Mouse (Mus musculus) hindbrain, embryonic 13.5 days (tissue): ENCODE measurements around the gene Kif18b. TPM values are rescaled to one million over a fixed set of nuclear protein-coding genes. Genes with fewer than 3 reads are reported as not detected.
A peak's percentile ranks its signal among the peaks of the same experiment; 100 is the strongest.

ENCODE experiments used
- ATAC-seq: fragments of 200-750 bp; cut with Nextera tagmentation; 2 replicates; pipeline ENCODE4 v1.8.0; 2017; ENCODE audit warnings: moderate TSS enrichment; ENCODE audit not compliant: low FRiP score
- H3K27ac ChIP-seq: fragments of 300-500 bp; sonication (generic); 2 replicates; pipeline ENCODE4 v1.5.1; 2015; ENCODE audit warnings: inconsistent platforms, mild to moderate bottlenecking, moderate library complexity
- H3K27me3 ChIP-seq: fragments of 300-500 bp; sonication (generic); 2 replicates; pipeline ENCODE4 v1.6.1; 2015; ENCODE audit warnings: mild to moderate bottlenecking, inconsistent platforms
- H3K36me3 ChIP-seq: fragments of 300-500 bp; sonication (generic); 2 replicates; pipeline ENCODE4 v1.6.1; 2015; ENCODE audit warnings: mild to moderate bottlenecking, inconsistent platforms
- H3K4me1 ChIP-seq: fragments of 300-500 bp; sonication (generic); replicated peaks from 2 replicates; pipeline ENCODE4 v1.6.1; 2015; ENCODE audit warnings: inconsistent platforms
- H3K4me2 ChIP-seq: fragments of 300-500 bp; sonication (generic); 2 replicates; pipeline ENCODE4 v1.6.1; 2015; ENCODE audit warnings: inconsistent platforms, mild to moderate bottlenecking, moderate library complexity
- H3K4me3 ChIP-seq: fragments of 300-500 bp; sonication (generic); 2 replicates; pipeline ENCODE4 v1.5.1; 2015; ENCODE audit warnings: mild to moderate bottlenecking, inconsistent platforms
- H3K9ac ChIP-seq: fragments of 300-500 bp; sonication (generic); 2 replicates; pipeline ENCODE4 v1.6.1; 2015; ENCODE audit warnings: mild to moderate bottlenecking, inconsistent platforms
- H3K9me3 ChIP-seq: fragments of 300-500 bp; sonication (generic); 2 replicates; pipeline ENCODE4 v1.6.1; 2016; ENCODE audit warnings: inconsistent platforms
- WGBS: fragments of 180-500 bp; shearing (Covaris S2); methylation state at CpG from one replicate; pipeline ENCODE4 v1.1.7; 2015; 5-methylcytosine and 5-hydroxymethylcytosine counted together
- polyA plus RNA-seq: library from polyadenylated mRNA; unstranded; fragments of >200 nt; fragmentation: Nextera tagmentation; extraction: Ambion mirVana; gene quantifications from 2 replicates; pipeline ENCODE4 v1.2.1, GENCODE M21; 2015

Gene Kif18b
- polyA plus RNA-seq, 1 experiment from 2014 or later, result 2.4 TPM

DNA sequence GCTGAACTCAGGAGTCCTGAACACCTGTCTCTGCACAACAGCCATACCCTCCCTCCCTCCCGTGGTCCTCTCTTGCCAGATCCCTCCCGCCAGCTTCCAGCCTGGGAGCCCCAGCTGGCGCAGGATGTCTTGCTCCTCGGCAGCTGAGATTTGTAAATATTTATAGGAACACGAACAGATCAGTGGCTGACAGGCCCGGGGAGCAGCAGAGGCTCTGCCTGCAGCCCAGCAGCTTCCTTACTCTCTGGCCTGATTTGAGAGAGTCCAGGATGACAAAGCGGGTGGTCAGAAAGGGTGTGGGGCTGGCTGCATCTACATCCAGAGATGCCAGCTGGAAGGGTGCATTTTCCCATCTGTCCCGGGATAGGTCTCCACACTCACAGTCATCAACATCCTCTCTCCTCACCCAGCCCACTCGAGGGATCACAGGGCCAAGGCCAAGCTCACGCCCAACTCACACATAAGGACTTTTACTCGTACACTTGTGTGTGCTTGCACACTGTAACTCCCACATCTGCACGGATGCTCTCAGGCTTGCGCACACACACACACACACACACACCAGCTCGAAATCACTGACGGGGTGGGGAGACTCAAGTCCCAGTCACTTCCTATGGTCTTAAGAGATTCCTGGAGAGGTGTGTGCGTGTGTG is 32.2 kb upstream of the Kif18b start:
- Histone ChIP-seq H3K36me3 (no peaks in the 10 kb centered on the region), H3K9me3 (no peaks in the 10 kb centered on the region), H3K27ac (peak overlapping the region; percentile 74), H3K27me3 (peaks cover 22% of the 10 kb centered on the region; the same call in 1 of the 2 replicates), H3K4me2 (no peak overlapping the region), H3K4me1 (peaks cover 46% of the 10 kb centered on the region), H3K9ac (peak overlapping the region; percentile 43; the same call in 1 of the 2 replicates), H3K4me3 (no peak overlapping the region)
- WGBS, result 44% methylated on average over 16 of the region's 16 CpGs
- peak; percentile 19; the same call in 1 of the 2 replicates for ATAC-seq

DNA sequence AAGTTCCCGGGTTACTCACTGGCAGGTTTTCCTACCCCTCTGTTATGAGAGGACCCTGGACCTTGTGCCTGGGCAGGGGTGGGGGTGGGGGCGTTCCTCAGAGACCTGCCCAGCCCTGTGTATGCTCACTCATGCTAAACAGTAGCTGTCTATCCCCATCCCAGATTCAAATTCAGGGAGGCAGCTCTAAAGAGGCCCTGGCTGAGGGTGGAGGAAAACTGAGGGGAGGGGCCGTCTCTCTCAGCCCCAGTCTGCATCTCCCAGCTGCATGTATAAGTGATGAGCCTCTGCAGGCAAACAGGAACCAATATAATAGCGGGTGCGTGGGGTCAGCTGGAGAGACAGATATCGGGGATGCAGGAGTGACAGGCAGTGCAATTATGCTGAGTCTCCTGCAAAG is 28.0 kb upstream of the Kif18b start:
- peak overlapping the region; percentile 6; the same call in 1 of the 2 replicates for H3K27ac ChIP-seq
- no peak overlapping the region for H3K9ac ChIP-seq
- 12% methylated on average over 6 of the region's 6 CpGs for WGBS
- H3K4me2 ChIP-seq, result no peak overlapping the region
- peaks cover 50% of the 10 kb centered on the region for H3K4me1 ChIP-seq
- H3K36me3 ChIP-seq, result no peaks in the 10 kb centered on the region
- peaks cover 54% of the 10 kb centered on the region for H3K27me3 ChIP-seq
- peak; percentile 50; the same call in 1 of the 2 replicates for ATAC-seq
- H3K4me3 ChIP-seq, result no peak overlapping the region
- no peaks in the 10 kb centered on the region for H3K9me3 ChIP-seq

DNA sequence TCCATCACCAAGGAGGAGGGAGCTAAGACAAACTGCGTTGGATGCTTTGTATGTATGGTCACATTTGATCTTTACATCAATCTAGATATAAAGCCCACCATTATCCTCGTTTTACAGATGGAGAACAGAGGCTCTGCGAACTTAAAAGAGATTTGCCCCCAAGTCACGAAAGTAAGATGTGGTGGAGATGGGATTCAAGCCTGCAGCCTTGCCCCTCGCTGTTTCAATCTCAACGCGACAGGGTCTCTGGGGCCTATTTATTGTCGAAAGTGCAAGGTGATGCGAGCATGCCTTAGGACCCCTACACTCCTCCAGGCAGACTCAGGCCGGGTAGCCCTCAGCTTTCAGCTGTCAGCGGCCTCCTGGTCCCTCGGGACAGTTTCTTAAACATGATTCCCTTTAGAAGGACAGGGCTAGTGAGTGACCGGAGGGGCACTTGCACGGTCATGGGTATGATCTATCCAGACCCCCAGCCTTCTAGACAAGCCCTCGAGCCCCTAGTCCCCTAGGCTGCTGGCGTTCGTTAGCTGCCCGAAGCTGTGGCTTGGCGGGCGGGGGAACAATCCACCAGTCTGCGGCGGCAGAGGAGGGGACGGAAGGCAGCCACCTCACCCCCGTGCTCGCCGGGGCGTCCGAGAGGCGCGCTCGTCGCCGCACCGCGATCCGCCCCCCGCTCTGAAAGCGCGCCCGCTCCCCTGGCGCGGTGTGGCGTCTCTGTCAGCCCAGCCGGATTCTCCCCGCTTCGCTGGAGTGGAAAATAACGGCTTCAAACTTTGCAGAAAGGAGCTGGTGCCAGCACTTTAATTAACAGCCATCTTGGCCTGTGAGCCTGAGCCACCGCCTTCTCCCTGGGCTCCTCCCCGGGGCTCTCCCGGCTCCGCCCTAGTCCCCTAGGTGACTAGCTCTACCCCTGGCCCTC is 23.4 kb upstream of the Kif18b start:
- Histone ChIP-seq H3K27ac (peak overlapping the region; percentile 1; the same call in 1 of the 2 replicates), H3K9ac (peak overlapping the region; percentile 68)

DNA sequence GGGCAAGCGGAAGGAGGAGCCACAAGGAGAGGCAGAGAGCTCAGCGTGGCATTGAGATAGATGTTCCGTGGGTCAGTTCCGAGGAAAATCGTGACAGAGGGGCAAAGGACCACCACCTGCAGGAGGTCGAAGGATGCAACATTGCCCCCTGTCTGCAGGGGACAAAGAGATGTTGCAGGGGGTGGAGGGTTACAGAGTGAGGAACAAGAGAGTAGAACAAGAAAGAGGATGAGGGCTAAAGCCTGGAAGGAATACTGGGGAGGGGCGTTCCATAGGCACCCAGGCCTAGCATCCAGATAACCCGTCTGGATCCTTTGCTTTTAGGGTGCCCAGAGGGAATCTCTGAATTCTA is 22.0 kb upstream of the Kif18b start:
- no peaks in the 10 kb centered on the region for H3K9me3 ChIP-seq
- H3K27me3 ChIP-seq, result peaks cover 98% of the 10 kb centered on the region
- ATAC-seq, result no peak
- peak overlapping the region; percentile 61 for H3K4me2 ChIP-seq
- peak overlapping the region; percentile 64; the same call in 1 of the 2 replicates for H3K9ac ChIP-seq
- H3K27ac ChIP-seq, result no peak overlapping the region
- no peaks in the 10 kb centered on the region for H3K36me3 ChIP-seq
- peaks cover 47% of the 10 kb centered on the region for H3K4me1 ChIP-seq
- WGBS, result 7% methylated on average over 8 of the region's 8 CpGs
- peak overlapping the region; percentile 44 for H3K4me3 ChIP-seq

More for the DNA sequence above, 23.4 kb upstream of the Kif18b start:
- H3K9me3 ChIP-seq, result no peaks in the 10 kb centered on the region
- peak overlapping the region; percentile 37 for H3K4me3 ChIP-seq
- peak overlapping the region; percentile 65 for H3K4me2 ChIP-seq
- H3K4me1 ChIP-seq, result peaks cover 57% of the 10 kb centered on the region
- H3K27me3 ChIP-seq, result peaks cover 88% of the 10 kb centered on the region
- ATAC-seq, result no peak
- under 1% methylated on average over 51 of the region's 51 CpGs for WGBS
- H3K36me3 ChIP-seq, result no peaks in the 10 kb centered on the region

DNA sequence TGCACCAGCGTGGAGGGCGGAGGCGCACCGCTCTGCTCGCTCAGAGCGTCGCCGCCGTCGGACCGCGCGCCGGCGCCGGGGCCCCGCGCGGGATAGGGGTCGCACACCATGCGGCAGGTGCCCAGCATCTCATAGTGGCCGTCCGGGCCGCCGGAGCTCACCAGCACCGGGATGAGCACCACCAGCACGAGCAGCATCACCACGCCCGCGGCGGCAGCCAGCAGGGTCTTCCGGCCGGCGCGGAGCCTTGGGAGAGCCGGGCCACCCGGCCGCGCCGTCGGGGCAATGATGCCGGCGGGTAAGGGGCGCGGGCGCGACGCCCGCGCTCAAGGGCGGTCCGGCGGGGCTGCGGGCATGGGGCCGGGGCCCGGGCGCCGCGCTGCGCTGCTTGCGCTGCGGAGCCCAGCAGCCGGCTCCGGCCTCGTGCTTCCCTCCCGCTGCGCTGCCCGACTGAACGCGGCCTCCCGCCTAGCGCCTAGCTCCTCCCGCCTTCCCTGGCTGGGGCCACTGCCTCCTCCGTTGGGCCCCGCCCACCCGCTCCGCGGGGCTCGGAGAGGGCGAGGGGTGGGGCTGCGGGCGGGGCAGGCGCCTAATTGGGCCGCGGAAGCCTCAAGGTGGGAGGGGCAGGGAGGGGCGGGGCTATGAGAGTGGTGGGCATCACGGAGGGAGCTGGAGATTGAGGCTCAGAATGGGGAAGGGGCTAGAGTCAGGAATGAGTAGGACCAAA is 21.5 kb upstream of the Kif18b start, which contains the start of gene C1ql1:
Gene C1ql1 (minus strand): TSS at position 424 of the 727 bp plus-strand sequence.
- Histone ChIP-seq H3K36me3 (no peaks in the 10 kb centered on the region), H3K27ac (no peak within 1 kb of the TSS), H3K9me3 (no peaks in the 10 kb centered on the region), H3K27me3 (peaks cover 93% of the 10 kb centered on the region), H3K9ac (peak within 1 kb of the TSS; percentile 64), H3K4me3 (peak within 1 kb of the TSS; percentile 44), H3K4me1 (peaks cover 49% of the 10 kb centered on the region), H3K4me2 (peak within 1 kb of the TSS; percentile 61)
- WGBS, result under 1% methylated on average over 81 of the region's 87 CpGs
- peak; percentile 40 for ATAC-seq

DNA sequence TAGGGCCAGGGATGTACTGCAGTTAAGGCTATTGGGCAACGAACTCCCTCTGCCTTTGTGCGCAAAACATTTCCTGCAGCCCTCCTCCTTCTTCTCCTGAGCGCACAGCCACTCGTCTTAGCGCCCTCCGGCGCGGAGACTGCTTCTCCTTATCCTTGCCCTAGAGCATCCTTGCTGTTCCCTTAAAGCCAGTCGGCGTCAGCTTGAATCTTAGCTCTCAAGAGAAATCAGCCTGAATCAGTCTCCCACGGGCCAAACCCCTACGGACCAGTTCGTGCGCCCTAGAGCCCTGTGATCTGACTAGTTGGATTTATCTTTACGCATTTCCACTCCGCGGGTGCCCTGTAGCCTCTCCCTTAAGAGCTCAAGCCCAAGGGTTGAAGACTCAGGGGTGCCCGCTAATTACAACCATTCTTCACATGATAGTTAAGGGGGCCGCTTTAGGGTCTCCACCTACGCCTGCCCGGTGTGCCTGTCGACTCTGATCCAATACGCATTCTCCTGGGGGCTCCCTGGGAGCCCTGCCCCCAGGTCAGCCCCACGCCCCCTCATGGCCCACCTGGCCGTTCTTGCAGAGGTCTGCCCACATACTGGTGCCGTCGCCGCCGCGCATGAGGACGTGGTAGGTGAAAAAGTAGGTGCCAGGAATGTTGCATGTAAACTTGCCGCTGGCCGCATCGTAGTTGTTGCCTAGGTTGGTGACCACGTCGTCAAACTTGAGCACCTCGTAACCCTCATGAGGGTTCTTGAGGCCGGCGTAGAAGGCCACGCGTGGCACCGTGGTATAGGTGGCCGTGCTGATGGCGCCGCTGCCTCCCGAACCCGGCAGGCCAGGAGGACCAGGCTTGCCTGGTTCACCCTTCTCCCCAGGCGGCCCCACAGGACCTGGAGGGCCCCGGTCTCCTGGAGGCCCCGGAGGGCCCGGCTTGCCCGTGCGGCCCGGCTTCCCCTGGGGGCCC is 20.7 kb upstream of the Kif18b start:
- WGBS, result 1% methylated on average over 54 of the region's 54 CpGs
- H3K9ac ChIP-seq, result peak overlapping the region; percentile 64
- no peak for ATAC-seq
- H3K36me3 ChIP-seq, result no peaks in the 10 kb centered on the region
- H3K4me2 ChIP-seq, result peak overlapping the region; percentile 61
- peaks cover 56% of the 10 kb centered on the region for H3K4me1 ChIP-seq
- H3K27ac ChIP-seq, result no peak overlapping the region
- no peaks in the 10 kb centered on the region for H3K9me3 ChIP-seq
- H3K27me3 ChIP-seq, result peaks cover 92% of the 10 kb centered on the region
- H3K4me3 ChIP-seq, result peak overlapping the region; percentile 44

DNA sequence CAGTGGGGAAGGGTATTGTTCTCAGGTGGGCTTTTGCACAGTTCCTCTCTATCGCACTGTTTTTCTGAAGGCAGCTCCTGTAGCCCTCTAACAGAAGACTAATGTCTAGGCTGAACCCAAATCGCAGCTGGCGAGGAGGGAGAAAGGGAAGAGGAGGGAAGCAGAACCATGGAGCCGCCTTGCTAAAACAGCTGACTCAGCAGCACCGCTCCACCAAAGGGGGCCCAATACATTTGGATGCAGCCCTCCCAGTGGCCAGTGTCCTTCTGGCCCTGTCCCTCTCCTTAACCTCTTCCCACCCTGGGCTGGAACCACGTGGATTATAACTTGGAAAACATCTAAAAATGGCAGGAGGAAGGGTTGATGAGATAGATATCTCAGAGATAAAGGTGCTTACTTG is 16.3 kb upstream of the Kif18b start:
- ATAC-seq, result no peak
- 53% methylated on average over 6 of the region's 6 CpGs for WGBS

DNA sequence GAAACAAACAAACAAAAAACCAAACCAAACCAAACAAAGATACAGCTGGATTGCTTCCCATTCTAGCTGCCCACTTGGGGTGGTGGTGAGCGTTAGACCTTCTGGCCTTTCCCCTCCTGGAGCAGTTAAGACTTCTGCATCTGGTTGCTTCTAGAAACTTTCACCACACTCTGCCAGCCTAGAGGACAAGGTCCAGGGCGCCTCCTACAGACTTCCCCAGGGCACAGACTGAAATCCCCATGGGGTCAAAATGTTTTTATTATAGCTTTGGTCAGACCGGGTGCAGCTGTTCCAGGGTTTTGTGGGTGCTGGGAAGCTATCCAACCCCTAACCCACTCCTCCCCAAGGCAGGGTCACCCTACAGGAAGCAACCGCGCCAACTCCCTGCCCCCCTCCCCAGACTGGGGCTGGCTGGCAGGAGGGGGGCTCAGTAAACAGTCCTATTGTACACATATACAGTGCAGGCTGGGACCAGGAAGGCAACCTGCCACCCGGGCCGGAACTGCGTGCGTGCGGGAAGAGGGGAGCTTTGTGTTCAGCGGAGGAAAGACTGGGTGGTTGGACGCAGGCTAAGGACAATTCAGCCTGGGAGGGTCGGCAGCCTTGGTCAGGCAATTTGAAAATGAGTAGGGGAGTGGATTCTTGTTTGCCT is 14.2 kb upstream of the Kif18b start:
- Histone ChIP-seq H3K4me3 (no peak overlapping the region), H3K9me3 (no peaks in the 10 kb centered on the region), H3K4me2 (peak overlapping the region; percentile 10; the same call in 1 of the 2 replicates), H3K36me3 (no peaks in the 10 kb centered on the region), H3K4me1 (peaks cover 50% of the 10 kb centered on the region), H3K9ac (no peak overlapping the region), H3K27me3 (peaks cover 69% of the 10 kb centered on the region), H3K27ac (no peak overlapping the region; the same call in 1 of the 2 replicates)
- WGBS, result 38% methylated on average over 13 of the region's 13 CpGs
- no peak for ATAC-seq

More for the DNA sequence above, 16.3 kb upstream of the Kif18b start:
- no peak overlapping the region for H3K27ac ChIP-seq
- peak overlapping the region; percentile 24; the same call in 1 of the 2 replicates for H3K9ac ChIP-seq
- H3K4me1 ChIP-seq, result peaks cover 64% of the 10 kb centered on the region
- no peaks in the 10 kb centered on the region for H3K36me3 ChIP-seq
- no peaks in the 10 kb centered on the region for H3K9me3 ChIP-seq
- no peak overlapping the region for H3K4me3 ChIP-seq
- H3K4me2 ChIP-seq, result no peak overlapping the region
- H3K27me3 ChIP-seq, result peaks cover 79% of the 10 kb centered on the region

DNA sequence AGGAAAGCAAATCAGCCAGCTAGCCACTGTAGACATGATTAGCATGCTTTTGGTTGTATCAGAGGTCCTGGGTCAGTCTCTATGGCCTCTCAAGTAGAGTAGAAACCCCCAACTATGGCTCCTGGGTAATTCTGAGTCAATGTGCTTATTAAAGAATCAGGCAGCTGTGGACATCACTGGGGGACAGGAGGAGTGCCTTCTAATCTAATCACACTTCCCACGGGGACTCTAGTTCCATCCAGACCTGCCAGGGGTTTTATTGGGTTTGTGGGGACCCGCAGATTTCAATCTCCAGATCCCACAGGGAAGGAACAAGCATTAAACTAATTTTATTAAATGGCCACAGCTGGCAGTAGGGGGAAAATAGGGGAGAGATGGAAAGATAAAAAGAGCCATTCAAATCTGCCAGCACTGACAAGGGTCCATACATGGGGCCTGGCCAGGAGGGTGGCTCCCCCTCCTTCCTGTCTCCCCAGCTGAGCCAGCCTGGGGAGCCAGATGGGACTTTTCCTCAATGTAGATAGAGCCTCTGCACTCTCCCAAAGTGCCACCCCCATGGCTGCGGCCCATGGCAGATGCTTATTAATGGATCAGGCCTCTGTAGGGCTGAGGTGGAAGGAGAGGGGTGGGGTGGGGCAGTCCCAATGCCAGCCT is 12.7 kb upstream of the Kif18b start:
- Histone ChIP-seq H3K27me3 (peaks cover 63% of the 10 kb centered on the region), H3K36me3 (no peaks in the 10 kb centered on the region), H3K9me3 (no peaks in the 10 kb centered on the region), H3K4me1 (peaks cover 50% of the 10 kb centered on the region), H3K9ac (no peak overlapping the region), H3K4me2 (no peak overlapping the region), H3K27ac (no peak overlapping the region), H3K4me3 (no peak overlapping the region)
- 38% methylated on average over 3 of the region's 3 CpGs for WGBS
- ATAC-seq, result peak; percentile 71

DNA sequence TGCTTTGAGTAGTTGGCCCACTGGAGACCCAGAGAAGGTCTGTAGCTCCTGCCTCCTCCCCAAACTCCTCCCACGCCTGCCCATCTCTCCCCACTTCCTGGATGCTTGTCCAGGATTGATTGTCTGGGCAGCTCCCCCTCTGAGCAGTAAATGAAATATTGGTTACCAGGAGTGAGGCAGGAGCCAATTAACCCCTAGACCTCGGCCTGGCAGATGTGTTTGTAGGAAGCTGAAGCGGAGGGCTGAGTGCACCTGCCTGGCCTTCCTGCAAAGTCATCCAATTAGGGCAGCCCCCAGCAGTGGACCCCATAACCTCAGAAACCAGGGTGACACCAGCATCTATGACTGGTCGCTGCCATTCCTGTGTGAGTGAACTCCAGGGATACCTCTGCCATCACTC is 11.3 kb upstream of the Kif18b start:
- H3K36me3 ChIP-seq, result no peaks in the 10 kb centered on the region
- no peak overlapping the region; the same call in 1 of the 2 replicates for H3K27ac ChIP-seq
- peaks cover 46% of the 10 kb centered on the region for H3K4me1 ChIP-seq
- no peak overlapping the region for H3K4me2 ChIP-seq
- no peaks in the 10 kb centered on the region for H3K9me3 ChIP-seq
- WGBS, result 32% methylated on average over 4 of the region's 4 CpGs
- H3K4me3 ChIP-seq, result no peak overlapping the region
- ATAC-seq, result no peak
- peak overlapping the region; percentile 35; the same call in 1 of the 2 replicates for H3K9ac ChIP-seq
- peaks cover 60% of the 10 kb centered on the region for H3K27me3 ChIP-seq
